Mouse (Mus musculus): ENCODE measurements at regions not wholly inside any gene's neighbourhood (a gene's known extent, or its start where the extent isn't known, plus 50 kb on each side); places are given as distances from the start of the nearest gene placed in this dataset.

DNA sequence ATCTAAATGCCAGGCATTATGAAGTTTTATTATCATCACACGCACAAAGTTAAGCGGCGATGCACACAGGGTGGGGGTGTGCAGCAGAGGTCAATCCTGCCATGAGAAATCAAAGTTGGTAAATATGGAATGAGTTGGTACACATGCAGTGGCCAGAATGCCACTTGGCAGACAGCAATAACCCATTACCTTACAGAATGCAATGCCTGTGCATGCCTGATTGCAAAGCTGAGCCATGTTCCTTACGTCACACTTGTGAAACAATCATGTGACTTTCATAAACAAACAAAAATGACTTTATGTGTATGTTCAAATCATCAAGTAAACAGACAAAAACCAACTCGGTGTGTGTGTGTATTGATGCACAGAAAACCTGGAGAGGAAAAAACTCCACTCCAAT, 208.5 kb upstream of the Mkln1 start:
- no peak for TF ChIP-seq CTCF (IDR thresholded peaks at IDR 0.05; ENCODE audit: insufficient read depth, low read length)
- no peak for TF ChIP-seq POLR2A (IDR thresholded peaks at IDR 0.05; ENCODE audit: borderline replicate concordance, extremely low read depth, low read depth, low read length)

Measured in lung, adult 2 months (tissue).